Mouse (Mus musculus): ENCODE measurements around the gene Atp8a2. TPM values are rescaled to one million over a fixed set of nuclear protein-coding genes. Genes with fewer than 3 reads are reported as not detected.

Gene Atp8a2
- polyA plus RNA-seq, 1 experiment from 2014 or later: 0.25 TPM

DNA sequence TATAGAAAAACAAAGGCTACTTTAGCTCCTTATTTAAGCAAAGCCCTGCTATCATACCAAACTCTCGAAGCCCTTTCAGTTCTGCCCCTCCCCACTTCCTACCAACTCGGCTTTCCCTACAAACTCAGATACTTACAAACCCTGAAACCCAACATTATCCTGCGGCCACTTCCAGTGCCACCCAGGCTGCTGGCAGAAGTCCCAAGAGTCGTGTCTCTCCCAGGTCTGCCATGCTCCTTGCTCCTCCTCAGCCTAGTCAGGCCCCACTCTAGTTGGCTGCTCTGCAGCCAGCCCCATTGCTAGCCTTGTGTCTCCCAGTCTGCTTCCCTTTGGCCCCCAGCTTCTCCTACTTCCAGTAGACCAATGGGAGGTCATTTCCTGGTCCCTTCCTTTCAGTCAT is 451.3 kb downstream of the Atp8a2 start:
- DNase-seq (ENCODE audit: low spot score): no peak
- H3K27ac ChIP-seq (ENCODE audit: low read length): no peak overlapping the region
- TF ChIP-seq CTCF (IDR thresholded peaks at IDR 0.05) (no peak), EP300 (IDR thresholded peaks at IDR 0.05) (no peak)

DNA sequence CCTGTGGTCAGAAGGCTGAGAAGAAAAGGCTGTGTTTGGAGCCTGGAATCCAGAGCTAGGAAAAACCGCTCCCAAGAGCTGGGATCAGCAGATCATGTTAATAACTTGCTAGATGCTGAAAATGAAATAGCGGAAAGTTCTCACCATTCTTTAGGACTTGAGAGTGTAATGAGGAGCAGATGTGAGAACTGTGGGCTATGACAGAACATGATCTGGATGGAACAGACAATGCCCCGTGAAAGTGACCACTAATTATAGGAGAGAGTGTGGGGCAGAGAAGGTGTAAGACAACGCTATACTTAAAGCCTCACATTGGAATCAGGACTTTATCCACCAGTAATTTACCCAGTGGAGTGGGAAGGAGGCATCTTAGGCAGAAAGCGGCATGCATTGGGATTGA is 455.2 kb downstream of the Atp8a2 start:
- Histone ChIP-seq H3K36me3 (ENCODE audit: insufficient read depth, low read length) (no peaks in the 10 kb centered on the region), H3K27ac (ENCODE audit: low read length) (no peak overlapping the region), H3K4me1 (ENCODE audit: insufficient read depth, low read depth, low read length) (no peaks in the 10 kb centered on the region), H3K9ac (replicated peaks; ENCODE audit: low read depth) (no peak overlapping the region), H3K9me3 (ENCODE audit: low read length) (no peaks in the 10 kb centered on the region), H3K4me2 (replicated peaks; ENCODE audit: low read depth, low read length) (no peak overlapping the region), H3K27me3 (replicated peaks; ENCODE audit: insufficient read depth, low read length) (no peaks in the 10 kb centered on the region), H3K4me3 (ENCODE audit: low read depth, low read length) (no peak overlapping the region)
- ATAC-seq: no peak
- 91% methylated on average over 5 of the region's 5 CpGs for WGBS
- DNase-seq (ENCODE audit: low spot score): no peak
- TF ChIP-seq EP300 (IDR thresholded peaks at IDR 0.05) (no peak), CTCF (IDR thresholded peaks at IDR 0.05) (no peak)

More for the DNA sequence above, 451.3 kb downstream of the Atp8a2 start:
- Histone ChIP-seq H3K9ac (replicated peaks; ENCODE audit: low read depth) (no peak overlapping the region), H3K4me2 (replicated peaks; ENCODE audit: low read depth, low read length) (no peak overlapping the region), H3K9me3 (ENCODE audit: low read length) (no peaks in the 10 kb centered on the region), H3K4me3 (ENCODE audit: low read depth, low read length) (no peak overlapping the region), H3K36me3 (ENCODE audit: insufficient read depth, low read length) (no peaks in the 10 kb centered on the region), H3K27me3 (replicated peaks; ENCODE audit: insufficient read depth, low read length) (no peaks in the 10 kb centered on the region), H3K4me1 (ENCODE audit: insufficient read depth, low read depth, low read length) (no peaks in the 10 kb centered on the region)
- no peak for ATAC-seq
- WGBS: 28% methylated on average over 4 of the region's 4 CpGs

DNA sequence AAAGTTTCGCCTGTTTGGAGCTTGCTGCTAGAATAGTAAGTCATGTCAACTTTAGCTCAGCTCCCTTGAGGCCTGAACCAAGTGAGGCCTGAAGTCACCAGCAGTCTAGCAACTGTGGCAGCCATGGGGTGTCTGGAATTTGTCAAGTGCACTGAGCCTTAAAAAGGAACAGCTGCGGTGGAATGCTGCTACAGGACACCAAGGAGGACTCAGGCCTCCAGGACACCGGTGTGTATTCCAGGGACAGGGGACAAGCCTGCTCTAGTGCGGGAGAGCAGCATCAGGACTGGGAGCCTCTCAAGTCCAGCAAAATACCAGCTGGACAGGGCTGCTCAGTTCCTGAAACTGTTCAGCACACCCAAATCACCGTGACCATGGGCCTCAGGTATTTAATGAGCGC is 457.5 kb downstream of the Atp8a2 start:
- TF ChIP-seq CTCF (IDR thresholded peaks at IDR 0.05): no peak
- no peak for TF ChIP-seq EP300 (IDR thresholded peaks at IDR 0.05)
- whole genome bisulfite sequencing: 53% methylated on average over 6 of the region's 6 CpGs
- Histone ChIP-seq H3K27ac (ENCODE audit: low read length) (no peak overlapping the region), H3K9ac (replicated peaks; ENCODE audit: low read depth) (no peak overlapping the region), H3K4me2 (replicated peaks; ENCODE audit: low read depth, low read length) (no peak overlapping the region), H3K9me3 (ENCODE audit: low read length) (no peaks in the 10 kb centered on the region), H3K36me3 (ENCODE audit: insufficient read depth, low read length) (no peaks in the 10 kb centered on the region), H3K4me1 (ENCODE audit: insufficient read depth, low read depth, low read length) (no peaks in the 10 kb centered on the region), H3K4me3 (ENCODE audit: low read depth, low read length) (no peak overlapping the region), H3K27me3 (replicated peaks; ENCODE audit: insufficient read depth, low read length) (no peaks in the 10 kb centered on the region)
- no peak for DNase-seq (ENCODE audit: low spot score)
- ATAC-seq: no peak

DNA sequence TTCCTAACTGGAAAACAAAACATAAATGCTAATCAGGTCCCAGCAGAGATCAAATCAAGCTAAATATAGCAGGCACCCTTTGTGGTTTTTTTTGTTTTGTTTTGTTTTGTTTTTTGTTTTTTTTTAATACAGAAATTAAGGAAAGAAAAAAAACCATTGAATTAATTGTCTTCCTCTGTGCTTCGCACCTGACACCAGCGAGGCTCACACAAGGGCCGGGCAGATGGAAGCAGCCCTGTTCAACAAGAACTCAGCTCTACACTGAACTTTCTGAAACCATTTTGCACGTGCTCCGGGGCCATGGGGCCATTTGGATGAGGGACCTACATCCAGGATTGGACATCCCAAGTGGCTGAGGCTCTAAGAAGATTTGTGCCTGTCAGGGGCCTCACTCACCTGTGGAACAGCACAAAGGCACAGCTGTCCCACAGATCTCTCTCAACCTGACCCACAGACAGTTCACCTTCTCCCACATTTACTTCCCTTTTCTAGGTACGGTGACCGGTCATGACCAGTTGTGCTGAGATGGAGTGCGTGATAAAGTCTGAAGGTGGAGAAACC is 459.2 kb downstream of the Atp8a2 start:
- Histone ChIP-seq H3K4me1 (ENCODE audit: insufficient read depth, low read depth, low read length) (no peaks in the 10 kb centered on the region), H3K27ac (ENCODE audit: low read length) (no peak overlapping the region), H3K27me3 (replicated peaks; ENCODE audit: insufficient read depth, low read length) (no peaks in the 10 kb centered on the region), H3K4me2 (replicated peaks; ENCODE audit: low read depth, low read length) (no peak overlapping the region), H3K9me3 (ENCODE audit: low read length) (no peaks in the 10 kb centered on the region), H3K9ac (replicated peaks; ENCODE audit: low read depth) (no peak overlapping the region), H3K36me3 (ENCODE audit: insufficient read depth, low read length) (no peaks in the 10 kb centered on the region), H3K4me3 (ENCODE audit: low read depth, low read length) (no peak overlapping the region)
- 79% methylated on average over 8 of the region's 8 CpGs for WGBS
- no peak for ATAC-seq
- DNase-seq (ENCODE audit: low spot score): no peak
- TF ChIP-seq CTCF (IDR thresholded peaks at IDR 0.05): no peak
- TF ChIP-seq EP300 (IDR thresholded peaks at IDR 0.05): no peak

DNA sequence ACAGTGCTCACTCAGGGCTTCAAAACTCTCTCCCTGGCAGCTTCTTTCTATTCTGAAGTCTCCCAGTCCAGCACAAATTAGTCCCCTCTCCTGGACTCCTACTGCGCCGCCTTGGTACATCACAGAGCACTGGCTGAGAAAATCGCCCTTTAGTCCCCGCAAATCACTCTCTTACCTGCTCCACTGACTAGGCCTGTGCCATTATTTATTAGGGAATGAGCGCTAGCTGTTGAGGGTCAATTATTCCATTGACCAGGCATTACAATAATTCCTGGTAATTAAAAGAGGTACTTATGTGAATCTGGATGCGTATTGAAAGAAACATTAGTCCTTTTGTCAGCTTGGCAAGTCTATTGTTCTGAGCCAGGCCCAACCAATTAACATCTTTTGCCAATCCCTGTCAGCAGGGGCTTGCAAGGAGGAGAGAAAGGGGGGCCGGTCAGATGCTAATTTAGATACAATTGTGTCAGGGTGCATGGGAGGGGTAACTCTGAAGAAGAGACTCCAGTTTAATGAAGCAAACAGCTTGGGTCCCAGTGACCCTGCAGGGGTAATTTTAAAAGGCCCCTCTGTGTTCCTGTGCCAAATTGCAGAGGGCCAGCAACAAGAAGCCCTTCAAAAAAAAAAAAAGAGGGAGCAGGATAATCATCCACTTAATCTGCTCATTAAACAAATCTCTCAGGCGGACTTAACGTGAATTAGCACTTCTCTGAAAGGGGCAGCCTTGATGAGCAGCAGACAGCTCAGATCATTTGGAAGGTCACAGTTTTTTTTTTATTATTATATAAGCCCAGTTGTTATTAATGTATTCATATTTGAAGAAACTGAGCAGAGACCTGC is 459.9 kb downstream of the Atp8a2 start:
- Histone ChIP-seq H3K4me3 (ENCODE audit: low read depth, low read length) (no peak overlapping the region), H3K4me2 (replicated peaks; ENCODE audit: low read depth, low read length) (no peak overlapping the region), H3K27me3 (replicated peaks; ENCODE audit: insufficient read depth, low read length) (no peaks in the 10 kb centered on the region), H3K9ac (replicated peaks; ENCODE audit: low read depth) (no peak overlapping the region), H3K27ac (ENCODE audit: low read length) (no peak overlapping the region), H3K4me1 (ENCODE audit: insufficient read depth, low read depth, low read length) (no peaks in the 10 kb centered on the region), H3K36me3 (ENCODE audit: insufficient read depth, low read length) (no peaks in the 10 kb centered on the region), H3K9me3 (ENCODE audit: low read length) (no peaks in the 10 kb centered on the region)
- 74% methylated on average over 9 of the region's 9 CpGs for WGBS
- DNase-seq (ENCODE audit: low spot score) (no peak), ATAC-seq (no peak)
- no peak for TF ChIP-seq EP300 (IDR thresholded peaks at IDR 0.05)
- TF ChIP-seq CTCF (IDR thresholded peaks at IDR 0.05): no peak

DNA sequence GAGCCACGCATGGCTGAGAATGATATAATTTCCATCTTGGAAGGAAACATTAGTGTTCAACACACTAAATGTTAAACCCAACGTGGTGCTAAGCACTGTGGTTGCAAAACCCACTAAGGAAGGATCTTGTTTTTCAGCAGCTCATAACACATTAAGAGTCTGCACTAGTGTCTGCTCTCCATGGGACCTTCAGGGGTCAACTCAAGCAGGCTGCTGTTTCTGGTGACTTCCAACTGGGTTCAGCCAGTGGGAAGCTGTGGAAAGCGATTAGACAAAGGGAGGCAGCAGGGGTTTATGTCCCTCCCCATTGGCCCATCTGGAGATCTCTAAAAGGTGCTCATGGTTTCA is 467.0 kb downstream of the Atp8a2 start:
- no peak overlapping the region for H3K4me2 ChIP-seq (replicated peaks; ENCODE audit: low read depth, low read length)
- 35% methylated on average over 3 of the region's 3 CpGs for WGBS

More for the DNA sequence above, 467.0 kb downstream of the Atp8a2 start:
- peak; percentile 72 for DNase-seq (ENCODE audit: low spot score)
- no peak overlapping the region for H3K9ac ChIP-seq (replicated peaks; ENCODE audit: low read depth)
- no peaks in the 10 kb centered on the region for H3K27me3 ChIP-seq (replicated peaks; ENCODE audit: insufficient read depth, low read length)
- TF ChIP-seq CTCF (IDR thresholded peaks at IDR 0.05): no peak
- no peak for TF ChIP-seq EP300 (IDR thresholded peaks at IDR 0.05)
- H3K9me3 ChIP-seq (ENCODE audit: low read length): no peaks in the 10 kb centered on the region
- ATAC-seq: peak; percentile 87
- H3K4me3 ChIP-seq (ENCODE audit: low read depth, low read length): no peak overlapping the region
- no peaks in the 10 kb centered on the region for H3K4me1 ChIP-seq (ENCODE audit: insufficient read depth, low read depth, low read length)
- no peak overlapping the region for H3K27ac ChIP-seq (ENCODE audit: low read length)
- no peaks in the 10 kb centered on the region for H3K36me3 ChIP-seq (ENCODE audit: insufficient read depth, low read length)

Measured in lung, postnatal 0 days (tissue).